Mouse (Mus musculus) CD4-positive naive resting alpha-beta T cell, adult 76 days (primary cell): ENCODE results near the gene Tmem41b. TPM values are rescaled to one million over a fixed set of nuclear protein-coding genes. Genes with fewer than 3 reads are reported as not detected.

Experiments
- total RNA-seq: library from RNA; stranded (reverse); gene quantifications from one replicate; pipeline ENCODE4 v1.2.4, GENCODE M21; 2023

Tmem41b gene
- 50.1 TPM for total RNA-seq

DNA sequence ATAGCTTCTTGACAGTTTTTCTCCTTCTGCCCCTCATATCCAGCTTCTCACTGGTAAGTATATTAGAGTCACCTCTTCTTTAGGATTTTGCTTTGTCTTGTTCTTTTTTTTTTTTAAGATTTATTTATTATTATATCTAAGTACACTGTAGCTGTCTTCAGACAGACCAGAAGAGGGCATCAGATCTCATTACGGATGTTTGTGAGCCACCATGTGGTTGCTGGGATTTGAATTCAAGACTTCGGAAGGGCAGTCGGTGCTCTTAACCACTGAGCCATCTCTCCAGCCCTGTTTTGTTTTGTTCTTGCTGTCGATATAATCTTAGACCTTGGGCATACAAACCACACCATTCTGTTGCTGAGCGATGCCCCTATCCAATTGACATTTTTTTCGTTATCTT, at the start of gene Tmem41b:
Gene Tmem41b (minus strand): TSS at position 155 of the 400 bp plus-strand sequence.

DNA sequence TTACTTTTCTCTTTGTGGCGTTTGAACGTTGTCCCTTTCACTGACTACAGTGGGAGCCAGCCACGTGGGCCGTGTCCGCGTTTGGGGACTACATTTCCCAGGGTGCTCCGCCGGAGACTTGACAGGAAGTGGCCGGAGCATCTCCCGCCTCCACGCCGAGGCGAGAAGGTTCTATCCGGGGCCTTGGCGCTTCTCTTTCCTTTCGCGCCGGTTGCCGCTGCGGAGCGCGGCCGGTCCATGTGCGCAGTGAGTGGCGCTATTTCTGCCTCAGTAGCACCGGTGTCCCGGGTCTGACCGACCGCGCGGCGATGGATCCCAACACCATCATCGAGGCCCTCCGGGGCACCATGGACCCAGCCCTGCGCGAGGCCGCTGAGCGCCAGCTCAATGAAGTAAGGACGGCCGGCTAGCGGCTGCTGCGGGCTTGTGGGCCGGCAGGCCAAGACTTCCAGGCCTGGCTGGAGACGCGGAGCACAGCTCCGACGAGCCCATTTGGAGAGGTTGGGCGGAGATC, 31.4 kb upstream of the Tmem41b start, which contains the start of gene Ipo7:
Gene Ipo7 (plus strand): TSS at position 158 of the 514 bp plus-strand sequence.

DNA sequence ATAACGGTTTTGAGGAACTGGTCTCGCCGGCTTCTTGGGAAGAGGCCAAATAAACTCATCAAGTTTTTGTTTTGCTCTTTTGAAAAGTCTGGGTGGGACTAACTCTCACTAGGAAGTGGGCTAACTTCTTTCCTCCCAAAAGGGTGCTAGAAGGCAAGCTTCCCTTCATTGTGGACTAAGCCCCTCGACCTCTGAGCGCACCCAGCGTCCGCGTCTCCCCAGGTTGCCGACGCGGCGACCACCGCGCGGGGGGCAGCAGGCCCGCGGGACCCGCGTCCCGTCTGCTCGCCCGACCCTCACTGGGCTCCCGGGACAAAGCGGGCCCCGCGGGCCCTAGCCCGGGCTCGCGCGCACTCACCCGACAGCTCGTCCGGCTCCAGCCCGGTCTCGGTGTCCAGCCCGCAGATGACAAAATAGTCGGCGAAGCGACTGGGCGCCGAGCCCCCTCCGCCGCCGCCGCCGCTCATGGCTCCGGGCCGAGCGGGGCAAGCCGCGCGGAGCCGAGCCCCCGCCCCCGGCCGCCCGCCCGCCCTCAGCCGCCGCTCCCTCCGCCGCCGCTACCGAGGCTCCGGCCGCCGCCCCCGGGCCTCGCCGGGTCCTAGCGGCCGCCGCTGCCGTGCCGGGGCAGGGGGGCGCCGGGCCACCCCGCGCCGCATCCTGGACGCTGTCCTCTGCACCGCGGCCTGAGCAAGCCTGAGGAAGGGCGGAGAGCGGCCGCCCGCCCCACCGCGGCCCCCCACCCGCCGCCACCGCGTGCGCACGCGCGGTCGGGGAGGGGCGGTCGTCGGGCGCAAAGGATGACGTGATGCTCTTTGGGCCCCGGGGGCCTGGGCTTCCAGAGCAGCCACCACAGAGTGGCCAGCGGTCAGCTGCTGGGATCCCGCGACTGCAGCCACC, 26.8 kb downstream of the Tmem41b start, which contains the start of gene Dennd5a:
Gene Dennd5a (minus strand): TSS at position 755 of the 897 bp plus-strand sequence.

Other genes with a start within 250 kb of the Tmem41b start
- 39.3 TPM for gene Tmem9b, start 234.1 kb downstream of the Tmem41b start, total RNA-seq
- 0.32 TPM for gene Nrip3, start 204.9 kb downstream of the Tmem41b start, total RNA-seq
- not detected for gene Scube2, start 121.2 kb downstream of the Tmem41b start, total RNA-seq
- 38.8 TPM for gene Dennd5a, start 26.5 kb downstream of the Tmem41b start, total RNA-seq
- gene Ipo7, start 31.3 kb upstream of the Tmem41b start, total RNA-seq, result 70.9 TPM
- 24.1 TPM for gene Zfp143, start 74.3 kb upstream of the Tmem41b start, total RNA-seq
- gene Wee1, start 135.1 kb upstream of the Tmem41b start, total RNA-seq, result 2.4 TPM
- 38.5 TPM for gene Swap70, start 234.8 kb upstream of the Tmem41b start, total RNA-seq